21 mouse cellular contexts compared by ENCODE assay signal in the genomic region with DNA sequence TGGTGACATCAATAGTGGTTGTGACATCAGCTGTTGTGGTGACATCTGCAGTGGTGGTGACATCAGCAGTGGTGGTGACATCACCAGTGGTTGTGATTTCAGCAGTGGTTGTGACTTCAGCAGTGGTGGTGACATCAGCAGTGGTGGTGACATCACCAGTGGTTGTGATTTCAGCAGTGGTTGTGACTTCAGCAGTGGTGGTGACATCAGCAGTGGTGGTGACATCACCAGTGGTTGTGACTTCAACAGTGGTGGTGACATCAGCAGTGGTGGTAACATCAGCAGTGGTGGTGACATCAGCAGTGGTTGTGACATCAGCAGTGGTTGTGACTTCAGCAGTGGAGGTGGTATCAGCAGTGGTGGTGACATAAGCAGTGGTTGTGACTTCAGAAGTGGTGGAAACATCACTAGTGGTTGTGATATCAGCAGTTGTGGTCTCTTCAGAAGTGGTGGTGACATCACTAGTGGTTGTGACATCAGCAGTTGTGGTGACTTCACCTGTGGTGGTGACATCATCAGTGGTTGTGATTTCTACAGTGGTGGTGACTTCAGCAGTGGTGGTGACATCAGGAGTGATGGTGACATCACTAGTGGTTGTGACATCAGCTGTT. TPM values are rescaled to one million over a fixed set of nuclear protein-coding genes. Genes with fewer than 3 reads are reported as not detected.
"Had no signal": no experiment of that assay in that cellular context is flagged by ENCODE, and none has a peak within 500 bp of the region (broad histone marks: within the 10 kb centered on the region; RNA-seq: fewer than 3 reads in every experiment).

A gene (minus strand): TSS at position 51 of the 611 bp plus-strand sequence.

RNA-seq across cellular contexts. Expression of the gene that starts here (rescaled TPM):
- total RNA-seq: layer of hippocampus, adult 18-20 months; layer of hippocampus, postnatal 14 days; left cerebral cortex, adult 8-10 months; left cerebral cortex, postnatal 14 days; left cerebral cortex, postnatal 4 days; megakaryocyte-erythroid progenitor cell, adult 5-6 weeks; midbrain, postnatal 0 days had no signal
- polyA plus RNA-seq: kidney, embryonic 15.5 days; limb, embryonic 12.5 days; limb, embryonic 15.5 days; liver, embryonic 11.5 days; liver, embryonic 14.5 days; liver, postnatal 0 days; lung, embryonic 14.5 days; lung, postnatal 0 days; macrophage; midbrain, embryonic 11.5 days; midbrain, embryonic 14.5 days; midbrain, postnatal 0 days; neural tube, embryonic 11.5 days; neural tube, embryonic 14.5 days; urinary bladder, adult 2 months had no signal
